Mouse (Mus musculus) heart, adult 8-10 months (tissue): ENCODE measurements at regions not wholly inside any gene's neighbourhood (a gene's known extent, or its start where the extent isn't known, plus 50 kb on each side); places are given as distances from the start of the nearest gene placed in this dataset.
A peak's percentile ranks its signal among the peaks of the same experiment; 100 is the strongest.
"Not testable (repeated sequence)": the region's sequence is repeated elsewhere in the genome, so short reads cannot be mapped to it uniquely, and the experiment has no call there.

Experiments used
- DNase-seq: peaks from one replicate; pipeline ENCODE4 v3.0.0; 2022; ENCODE audit warnings: low spot score

DNA sequence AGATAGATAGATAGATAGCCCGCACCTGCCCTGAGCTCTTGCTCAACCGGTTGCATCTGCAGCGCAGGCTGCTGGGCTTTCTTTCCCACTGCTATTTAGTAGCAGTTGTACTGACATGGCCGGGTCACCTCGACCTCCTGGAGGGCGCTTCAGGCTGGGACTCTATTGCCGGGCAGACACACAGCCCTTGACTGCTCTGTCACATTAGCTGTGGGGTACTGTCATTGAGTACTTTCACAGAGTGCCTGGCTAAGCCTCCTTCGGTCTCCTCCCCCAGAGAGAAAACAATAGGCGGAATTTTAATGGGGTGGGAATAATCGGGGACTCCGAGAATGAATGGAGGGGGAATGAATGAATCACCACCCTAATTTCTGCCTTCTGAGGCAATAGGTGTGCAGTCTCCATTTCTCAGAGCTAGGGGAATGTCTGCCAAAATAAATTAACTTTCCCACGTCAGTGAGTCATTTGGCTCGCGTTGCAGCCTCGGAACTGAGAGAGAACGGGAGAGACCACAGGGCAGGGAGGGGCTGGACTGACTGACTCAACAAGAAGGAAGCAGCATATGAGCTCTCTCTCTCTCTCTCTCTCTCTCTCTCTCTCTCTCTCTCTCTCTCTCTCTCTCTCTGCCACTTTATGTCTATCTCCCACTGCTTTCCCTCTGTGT, 101.6 kb upstream of the Med13l start:
- DNase-seq = peak; percentile 89

DNA sequence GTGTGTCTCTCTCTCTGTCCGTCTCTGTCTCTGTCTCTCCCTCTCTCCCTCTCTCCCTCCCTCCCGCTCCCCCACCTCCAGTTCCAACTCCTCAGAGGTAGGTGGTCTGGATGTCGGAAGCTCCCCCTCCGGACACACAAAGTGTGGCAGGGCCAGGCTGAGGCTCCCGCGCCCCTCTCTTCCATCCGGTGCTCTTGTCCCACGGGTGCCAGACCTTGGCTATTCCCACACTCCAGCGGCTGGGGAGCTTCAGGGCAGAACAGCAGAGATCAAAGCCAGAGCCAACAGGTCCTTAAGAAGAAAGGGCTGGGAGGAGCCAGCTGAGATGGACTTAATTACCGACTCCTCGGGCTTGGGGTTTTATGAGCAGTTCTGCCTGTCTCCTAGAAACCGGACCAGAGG, 101.1 kb upstream of the Med13l start:
- peak; percentile 19 for DNase-seq

DNA sequence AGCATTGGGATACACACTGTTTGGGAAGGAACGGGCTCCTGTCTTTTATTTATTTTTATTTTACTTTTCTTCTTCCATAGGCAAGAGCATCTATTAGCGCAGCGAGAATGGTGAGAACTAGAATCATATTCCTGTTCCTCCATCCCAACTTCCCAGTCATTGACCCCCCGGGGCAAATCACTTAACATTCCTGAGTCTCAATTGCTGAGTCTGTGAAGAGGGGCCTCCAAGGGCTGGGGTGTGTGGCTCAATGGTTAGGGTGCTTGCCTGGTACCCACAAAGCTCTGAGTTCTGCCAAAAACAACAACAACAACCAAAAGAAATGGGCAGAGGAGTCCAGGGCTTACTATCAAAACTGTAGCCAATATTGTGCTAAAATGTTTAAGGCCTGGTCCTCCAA, 98.5 kb upstream of the Med13l start:
- DNase-seq = no peak

DNA sequence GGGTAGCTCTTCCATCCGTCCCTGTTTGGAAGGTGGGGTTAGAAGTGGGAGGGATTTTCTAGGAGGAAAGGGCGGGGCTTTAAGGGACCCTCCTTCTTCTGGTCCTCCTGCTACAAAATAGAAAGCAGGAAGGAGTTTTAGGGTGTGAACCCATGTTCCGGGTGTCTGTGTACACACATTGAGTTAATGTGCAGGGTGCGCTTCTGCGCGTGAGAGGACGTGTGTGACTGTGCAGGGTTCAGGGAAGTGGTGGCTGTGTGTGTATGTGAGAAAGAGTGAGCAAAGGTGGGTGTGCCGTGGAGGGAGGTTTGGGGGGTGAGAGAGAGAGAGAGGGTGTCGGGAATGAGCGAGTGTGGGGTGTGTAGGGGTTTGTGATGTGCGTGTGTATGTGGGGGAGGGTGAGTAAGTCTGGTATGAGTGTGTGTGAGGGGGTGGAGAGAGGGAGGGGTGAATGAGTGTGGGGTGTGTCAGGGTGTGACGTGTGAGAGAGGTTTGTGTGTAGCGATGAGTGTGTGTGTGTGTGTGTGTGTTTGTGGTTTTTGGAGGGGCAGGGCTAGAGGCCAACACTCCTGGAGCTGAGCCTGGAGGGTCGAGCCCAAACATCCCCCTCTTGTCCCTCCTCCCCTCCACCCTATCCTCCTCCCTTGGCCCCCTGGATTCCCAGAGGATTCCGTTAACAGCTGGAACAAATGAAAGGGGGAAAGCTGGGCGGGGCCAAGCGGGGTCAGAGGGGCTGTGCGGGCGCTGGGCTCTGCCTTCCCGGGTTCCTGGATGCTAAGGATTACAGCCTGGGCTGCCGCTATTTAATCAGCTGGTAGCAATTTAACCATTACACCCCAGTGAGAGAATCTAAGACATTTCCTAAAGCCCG, 95.3 kb upstream of the Med13l start:
- peak; percentile 44 for DNase-seq

DNA sequence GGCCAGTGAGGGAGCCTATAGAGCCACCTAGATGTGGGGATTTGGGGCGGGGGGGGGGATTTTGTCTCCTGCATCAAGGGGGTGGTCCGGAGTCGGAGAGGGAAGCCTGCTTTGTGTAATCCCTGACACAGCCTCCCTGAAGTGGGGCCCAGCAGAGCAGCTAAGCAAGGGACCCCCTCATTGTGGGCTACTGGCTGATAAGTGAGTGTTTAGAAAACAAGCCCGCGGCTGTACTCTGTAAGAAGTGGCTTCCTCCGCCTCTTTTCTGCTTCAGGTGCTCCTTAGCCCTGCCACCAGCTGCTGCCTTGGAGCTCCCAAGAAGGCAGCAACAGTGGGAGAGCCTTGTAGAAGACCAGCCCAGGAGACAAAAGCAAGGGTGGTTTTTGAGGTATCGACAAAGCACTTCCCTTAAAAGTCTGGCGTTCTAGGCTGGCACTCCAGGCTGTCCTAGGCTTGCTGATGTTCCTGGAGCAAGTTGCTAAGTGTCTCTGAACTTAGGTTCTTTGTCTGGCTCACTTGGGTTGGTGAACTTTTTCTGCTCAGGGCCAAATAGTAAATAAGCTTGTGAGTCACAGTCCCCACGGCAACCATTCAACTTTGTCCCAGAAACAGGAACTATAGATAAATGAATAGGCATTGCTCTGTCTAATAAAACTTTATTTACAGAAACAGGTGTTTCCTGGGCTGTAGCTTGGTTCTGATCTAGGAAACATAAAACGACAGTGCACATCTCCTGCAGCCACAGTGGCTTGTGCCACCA, 94.3 kb upstream of the Med13l start:
- peak; percentile 36 for DNase-seq

DNA sequence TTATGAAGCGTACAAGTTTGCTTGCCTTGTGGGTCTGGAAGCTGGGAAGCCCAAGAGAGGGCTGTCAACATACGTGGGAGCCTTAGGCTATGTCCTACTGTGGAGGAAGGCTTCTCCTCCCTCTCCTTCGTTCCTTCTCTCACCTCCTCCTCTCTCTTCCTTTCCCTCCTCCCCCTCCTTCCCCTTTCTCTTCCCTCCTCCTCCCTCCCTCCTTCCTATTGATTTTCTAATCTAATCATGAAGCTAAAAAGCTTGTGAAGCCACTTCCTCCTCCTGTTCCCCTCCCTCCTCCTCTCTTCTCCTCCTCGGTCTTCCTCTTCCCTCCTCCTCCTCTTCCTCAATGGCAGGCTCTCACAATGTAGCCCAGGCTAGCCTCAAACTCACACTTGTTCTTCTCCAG, 91.7 kb upstream of the Med13l start:
- no peak for DNase-seq

DNA sequence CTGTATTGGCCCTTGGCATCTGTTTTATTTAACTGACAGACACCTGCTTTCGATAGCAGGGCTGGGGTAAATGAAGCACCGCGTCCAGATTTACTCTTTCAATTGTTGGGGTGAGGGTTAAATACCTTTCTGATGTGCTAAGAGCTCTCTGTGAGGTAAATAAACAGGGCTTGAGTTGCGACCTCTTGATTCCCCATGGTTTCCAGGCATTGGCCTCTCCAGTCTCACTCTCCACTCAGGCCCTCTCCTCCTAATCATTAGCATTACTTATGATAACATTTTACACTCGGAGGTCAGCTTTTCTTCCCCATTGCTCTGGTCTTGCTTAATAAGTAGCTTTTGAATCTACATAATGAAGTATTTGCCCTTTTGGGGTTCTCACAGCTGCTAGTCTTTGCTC, 88.9 kb upstream of the Med13l start:
- DNase-seq = no peak

DNA sequence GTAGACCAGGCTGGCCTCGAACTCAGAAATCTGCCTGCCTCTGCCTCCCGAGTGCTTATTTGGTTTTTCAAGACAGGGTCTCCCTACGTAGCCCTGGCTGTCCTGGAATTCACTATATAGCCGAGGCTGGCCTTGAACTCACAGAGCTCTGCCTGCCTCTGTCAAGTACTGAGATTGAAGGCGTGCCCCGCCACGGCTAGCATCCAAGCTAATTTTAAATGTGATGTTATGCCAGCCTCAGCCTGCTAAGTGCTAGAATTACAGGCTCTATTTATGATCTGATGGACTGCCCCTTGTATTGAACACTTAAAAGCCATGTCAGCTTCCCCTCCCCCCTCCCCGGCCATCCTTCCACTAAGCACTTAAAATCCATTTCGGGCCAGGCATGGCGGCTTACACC, 88.2 kb upstream of the Med13l start:
- no peak for DNase-seq

DNA sequence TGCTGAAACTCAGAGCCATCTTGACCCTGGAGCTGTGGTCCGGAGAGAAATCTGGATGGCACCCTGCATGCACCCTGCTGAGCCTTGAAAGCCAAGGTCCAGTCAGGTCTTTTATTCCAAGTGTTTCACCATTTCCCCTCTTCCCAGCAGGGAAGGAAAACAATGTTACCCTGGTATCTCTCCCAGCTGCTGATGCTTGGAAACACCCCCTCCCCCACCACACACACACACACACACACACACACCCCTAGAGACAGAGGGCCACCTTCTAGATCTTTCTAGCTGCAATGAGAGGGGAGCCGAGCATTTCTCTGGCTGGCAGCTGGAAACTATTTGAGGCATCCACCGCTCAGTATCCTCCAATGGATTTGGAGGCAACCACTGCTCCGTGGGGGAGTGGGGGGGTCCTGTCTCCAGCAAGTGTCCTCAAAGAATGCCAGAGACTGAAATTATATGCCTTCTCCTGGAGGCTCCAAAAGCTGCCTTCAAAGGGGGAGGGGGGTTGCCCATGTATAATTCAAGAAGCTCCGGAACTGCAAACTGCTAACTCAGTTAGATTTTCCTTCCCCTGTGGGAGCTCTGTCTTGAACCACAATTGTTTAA, 87.2 kb upstream of the Med13l start:
- no peak for DNase-seq

DNA sequence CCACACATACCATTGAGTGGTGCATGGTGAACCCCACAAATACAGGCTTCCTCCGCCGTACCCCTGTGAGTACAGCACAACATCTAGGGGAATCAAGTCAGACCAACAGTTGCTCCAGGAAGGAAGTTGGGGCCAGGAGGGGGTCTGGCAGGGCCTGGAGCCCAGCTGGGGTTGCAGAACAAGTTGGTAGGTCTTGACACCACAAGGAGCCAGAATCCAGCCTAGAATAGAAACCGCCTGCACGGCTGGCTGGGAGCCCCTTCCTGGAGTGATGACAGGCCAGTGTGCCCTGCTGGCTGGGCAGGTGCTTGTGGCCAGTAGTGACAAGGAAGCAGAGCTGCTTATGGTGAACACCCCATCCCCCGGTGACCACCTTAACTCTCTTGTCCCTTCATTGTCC, 83.9 kb upstream of the Med13l start:
- peak; percentile 62 for DNase-seq

DNA sequence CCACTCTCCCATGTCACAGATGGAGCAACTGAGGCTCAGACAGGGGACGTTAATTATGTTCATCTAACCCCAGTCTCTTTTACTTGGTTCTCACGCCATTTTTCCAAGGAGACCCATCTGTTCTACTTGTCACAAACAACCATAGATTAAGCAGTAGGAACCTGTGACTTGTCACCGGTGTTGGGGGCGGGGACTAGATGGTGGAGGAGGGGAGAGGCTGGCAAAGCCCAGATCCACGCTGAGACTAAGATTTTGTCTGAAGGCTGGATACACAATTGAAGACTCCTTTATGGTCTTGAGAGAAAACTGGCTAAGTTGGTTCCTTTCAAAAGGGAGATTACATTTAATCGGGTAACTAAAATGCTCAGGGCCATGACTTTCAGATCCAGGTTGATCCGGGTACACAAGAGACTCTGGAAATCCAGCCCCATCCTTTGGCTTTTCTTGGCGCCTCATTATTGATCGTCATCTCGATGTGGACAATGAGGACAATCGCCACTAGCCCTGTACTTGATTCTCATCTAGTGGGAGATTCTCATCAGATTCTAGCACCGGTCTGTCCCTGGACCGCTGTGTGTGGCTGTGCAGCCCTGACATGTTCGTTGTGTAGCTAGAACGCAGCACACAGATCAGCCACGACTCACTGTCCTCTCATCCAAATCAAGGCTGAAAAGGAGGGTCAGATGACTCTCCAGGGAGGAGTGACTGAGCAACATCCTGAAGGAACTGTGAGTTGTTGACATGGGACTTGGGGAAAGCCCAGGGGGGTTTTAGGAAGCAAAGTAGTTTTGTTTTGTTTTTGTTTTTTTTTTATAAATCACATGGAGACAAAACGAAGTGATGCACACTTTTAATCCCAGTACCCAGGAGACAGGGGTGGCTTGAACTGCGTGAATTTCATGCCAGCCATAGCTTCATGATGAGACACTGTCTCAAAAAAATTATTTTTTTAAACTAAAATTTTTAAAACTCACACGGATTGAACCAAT, 83.1 kb upstream of the Med13l start:
- peak; percentile 22 for DNase-seq

DNA sequence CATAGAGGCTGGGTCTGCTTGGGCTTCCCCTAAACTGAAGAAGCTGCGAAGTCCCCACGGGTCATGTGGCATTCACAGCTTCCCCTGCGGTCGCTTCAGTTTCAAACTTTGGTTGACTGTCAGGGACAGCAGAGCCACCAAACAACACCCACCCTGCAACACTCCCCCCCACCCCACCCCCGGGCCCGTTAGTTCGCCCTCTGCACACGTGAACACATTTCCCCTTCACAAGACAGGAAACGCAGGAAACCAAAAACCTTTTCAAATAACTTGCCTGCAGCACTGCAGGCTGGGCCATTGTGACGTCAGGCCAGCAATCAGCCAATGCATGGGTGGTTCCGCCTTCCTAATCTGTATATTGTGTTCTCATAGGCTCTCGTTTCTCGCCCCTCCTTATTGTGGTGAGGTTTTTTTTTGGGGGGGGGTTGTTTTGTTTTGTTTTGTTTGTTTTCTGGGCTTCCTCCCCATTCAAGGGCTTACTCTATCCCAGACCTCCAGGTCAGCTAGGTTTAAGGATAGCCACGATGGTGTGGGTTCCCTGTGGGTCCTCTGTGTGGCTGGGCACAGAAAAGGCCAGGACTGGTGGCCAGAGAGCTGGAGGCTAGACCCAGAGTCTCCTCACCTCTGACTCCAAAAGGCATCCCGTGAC, 82.2 kb upstream of the Med13l start:
- DNase-seq = peak; percentile 73

DNA sequence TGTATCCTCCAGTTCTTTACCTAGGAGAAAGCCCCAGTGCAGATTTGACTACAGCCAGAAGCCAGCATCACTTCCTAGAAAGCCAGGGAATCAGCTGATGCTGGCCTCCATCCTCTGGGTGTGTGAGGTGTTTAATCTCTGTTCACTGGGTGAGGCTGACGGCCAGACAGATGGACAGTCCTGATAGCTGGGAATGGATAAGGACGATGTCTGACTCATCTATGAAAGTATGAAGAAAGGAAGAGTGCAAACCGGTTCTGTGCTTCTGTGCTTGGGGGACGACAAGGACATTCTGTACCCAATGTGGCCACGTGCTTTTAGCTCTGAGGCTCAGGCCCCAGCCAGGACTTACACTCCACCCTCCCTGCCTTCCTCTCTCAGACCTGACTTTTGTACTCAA, 80.5 kb upstream of the Med13l start:
- no peak for DNase-seq

DNA sequence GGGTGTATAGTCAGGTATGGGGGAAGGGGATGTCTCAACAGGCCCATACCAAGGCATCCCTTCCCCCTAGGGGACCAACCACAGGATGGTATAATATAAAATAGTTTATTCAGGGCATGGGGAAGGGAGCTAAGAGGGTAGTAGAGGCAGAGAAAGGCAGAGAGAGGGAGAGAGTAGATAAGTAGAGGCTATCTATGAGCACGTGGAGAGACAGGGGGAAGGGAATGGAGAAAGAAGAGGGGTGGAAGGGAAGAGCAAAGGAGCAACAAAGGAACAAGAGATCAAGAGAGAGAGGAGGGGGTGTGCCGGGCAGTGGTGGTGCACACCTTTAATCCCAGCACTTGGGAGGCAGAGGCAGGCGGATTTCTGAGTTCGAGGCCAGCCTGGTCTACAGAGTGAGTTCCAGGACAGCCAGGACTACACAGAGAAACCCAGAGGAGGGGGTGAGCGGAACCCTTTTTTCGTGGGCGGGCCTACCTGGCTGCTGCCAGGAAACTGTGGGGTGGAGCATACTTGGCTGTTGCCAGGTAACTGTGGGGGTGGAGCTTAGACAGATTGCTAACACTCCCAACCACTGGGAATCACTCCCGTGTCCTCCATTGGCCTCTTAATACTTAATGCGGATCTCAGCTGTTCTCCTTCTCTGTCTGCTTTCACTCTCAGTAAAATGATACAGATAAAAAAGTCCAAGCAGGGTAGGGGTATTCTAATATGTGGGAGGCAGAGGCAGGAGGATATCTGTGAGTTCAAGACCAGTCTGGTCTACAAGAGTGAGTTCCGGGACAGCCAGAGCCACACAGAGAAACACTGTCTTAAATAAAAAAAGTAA, 79.3 kb upstream of the Med13l start:
- no peak for DNase-seq

DNA sequence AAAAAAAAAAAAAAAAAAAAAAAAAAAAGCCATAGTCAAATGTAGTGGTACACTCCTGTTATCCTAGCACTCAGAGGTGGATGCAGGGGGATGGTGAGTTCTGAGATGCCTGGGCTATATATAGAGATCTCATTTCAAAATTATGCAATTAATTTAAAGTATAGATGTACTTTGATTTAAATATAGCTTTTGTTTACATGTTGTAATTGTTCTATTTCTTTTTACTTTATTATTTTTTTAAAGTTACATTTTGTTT, 78.8 kb upstream of the Med13l start:
- DNase-seq = no peak

DNA sequence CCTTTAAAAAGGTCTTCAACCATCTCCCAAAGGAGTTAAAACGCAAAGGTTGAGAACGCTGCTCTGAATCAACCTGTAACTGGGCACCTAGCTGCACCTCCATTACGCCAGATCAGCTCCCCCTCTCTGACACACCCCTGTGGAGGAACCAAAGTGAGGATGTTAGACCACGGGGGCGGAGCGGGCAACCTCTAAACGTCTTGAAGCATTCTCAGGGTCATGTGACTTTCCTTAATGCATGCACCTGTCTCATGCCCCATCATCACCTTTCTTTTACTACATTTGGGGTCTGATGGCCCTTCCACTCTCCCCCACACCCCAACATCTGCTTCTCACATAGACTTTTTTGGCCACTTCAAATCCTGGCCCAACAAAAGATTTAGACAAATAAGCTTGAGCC, 77.9 kb upstream of the Med13l start:
- DNase-seq = no peak

DNA sequence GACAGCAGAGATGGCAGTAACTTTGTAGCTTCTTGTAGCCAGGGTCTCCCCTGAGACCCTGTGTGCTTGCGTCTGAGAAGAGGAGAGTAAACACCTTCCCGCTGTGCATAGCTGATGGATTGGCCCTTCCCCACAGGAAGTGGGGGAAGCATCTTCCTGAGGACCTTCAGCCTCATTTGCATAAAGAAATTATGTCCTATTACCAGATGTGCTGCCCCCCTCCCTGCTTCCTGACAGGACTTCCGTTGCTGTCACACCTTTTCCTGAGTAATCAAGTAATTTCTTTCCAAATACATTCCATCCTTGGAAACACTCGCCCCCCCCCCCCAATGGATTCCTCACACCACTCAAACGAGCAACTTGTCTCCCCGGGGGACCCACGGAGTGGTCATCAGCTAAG, 77.5 kb upstream of the Med13l start:
- peak; percentile 59 for DNase-seq

DNA sequence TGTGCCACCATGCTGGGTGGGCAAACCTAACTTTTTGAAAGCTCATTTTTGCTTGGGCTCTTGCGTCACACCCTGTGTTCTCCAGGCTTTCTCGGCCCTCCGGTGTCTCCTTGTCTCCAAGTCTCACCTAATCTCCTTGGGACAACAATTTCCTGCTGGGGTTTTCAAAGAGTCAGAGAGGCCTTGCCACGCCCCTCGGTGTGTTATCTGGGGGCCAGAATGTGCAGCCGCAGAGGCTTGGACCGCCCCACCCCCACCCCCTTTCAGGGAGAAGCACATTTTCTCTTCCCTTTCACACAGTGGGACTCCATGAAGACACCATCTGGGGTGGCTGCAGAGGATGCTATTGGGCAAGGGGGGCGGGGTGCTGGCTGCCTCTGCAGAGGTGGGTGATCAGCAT, 76.9 kb upstream of the Med13l start:
- peak; percentile 28 for DNase-seq

DNA sequence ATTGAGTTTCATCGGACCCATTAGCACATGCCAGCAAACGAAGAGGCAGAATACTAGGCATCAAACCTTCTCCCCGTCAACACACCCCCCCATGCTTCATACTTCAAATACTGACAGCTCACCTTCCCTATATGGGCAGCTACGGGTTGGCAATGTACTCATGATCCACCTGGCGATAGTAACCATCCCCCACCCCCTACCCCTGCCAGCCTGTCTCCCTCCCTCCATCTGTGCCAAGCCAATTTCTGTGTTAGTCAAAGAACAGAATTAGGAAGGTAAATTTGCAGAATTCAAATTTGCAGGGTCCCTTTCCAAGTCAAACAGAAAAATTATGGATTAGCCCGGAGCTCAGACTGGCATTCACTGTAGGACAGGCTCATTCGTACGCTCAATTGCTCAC, 75.3 kb upstream of the Med13l start:
- DNase-seq = no peak

DNA sequence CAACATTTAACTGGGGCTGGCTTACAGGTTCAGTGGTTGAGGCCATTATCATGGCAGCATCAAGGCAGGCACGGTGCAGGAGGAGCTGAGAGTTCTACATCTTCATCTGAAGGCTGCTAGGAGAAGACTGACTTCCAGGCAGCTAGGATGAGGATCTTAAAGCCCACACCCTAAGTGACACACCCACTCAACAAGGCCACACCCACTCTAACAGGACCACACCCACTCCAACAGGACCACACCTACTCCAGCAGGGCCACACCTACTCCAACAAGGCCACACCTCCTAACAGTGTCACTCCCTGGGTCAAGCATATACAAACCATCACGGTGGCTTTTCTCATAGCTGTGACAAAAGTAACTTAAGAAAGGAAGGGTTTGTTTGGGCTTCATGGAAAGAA, 68.0 kb upstream of the Med13l start:
- not testable (repeated sequence) for DNase-seq
